Mouse (Mus musculus) ES-E14 (cell line): ENCODE data around the gene Clip1. TPM values are rescaled to one million over a fixed set of nuclear protein-coding genes. Genes with fewer than 3 reads are reported as not detected.

Experiments
- DNase-seq: peaks from one replicate; pipeline ENCODE4 v3.0.0-alpha.2; 2013; ENCODE audit warnings: low read depth, low spot score
- H3K27ac ChIP-seq: 2 replicates; pipeline ENCODE4 v1.5.1; 2012; ENCODE audit warnings: low read depth, mild to moderate bottlenecking, low read length, moderate library complexity, mixed read lengths; ENCODE audit not compliant: poor library complexity, insufficient read depth, severe bottlenecking
- H3K36me3 ChIP-seq: 2 replicates; pipeline ENCODE4 v1.6.1; 2012; ENCODE audit warnings: mild to moderate bottlenecking, low read length, moderate library complexity, mixed read lengths; ENCODE audit not compliant: control insufficient read depth, poor library complexity, insufficient read depth, severe bottlenecking
- H3K4me1 ChIP-seq, 2 experiments: fragments of 150-350 bp in 1 of 2; sonication (generic) in 1 of 2; 2 replicates each; pipeline ENCODE4 v1.6.1; 2012; ENCODE audit warnings: low read length in 2 of 2, mild to moderate bottlenecking in 1 of 2, mixed read lengths in 1 of 2; ENCODE audit not compliant: control insufficient read depth in 2 of 2, insufficient read depth in 2 of 2, poor library complexity in 1 of 2
- H3K4me3 ChIP-seq, 2 experiments: fragments of 150-350 bp in 1 of 2; sonication (generic) in 1 of 2; 2 replicates each; pipeline ENCODE4 v1.5.1; 2012; ENCODE audit warnings: low read length in 2 of 2, low read depth in 1 of 2, mild to moderate bottlenecking in 1 of 2, mixed read lengths in 1 of 2; ENCODE audit not compliant: insufficient read depth in 1 of 2, poor library complexity in 1 of 2, severe bottlenecking in 1 of 2
- H3K9ac ChIP-seq: 2 replicates; pipeline ENCODE4 v1.6.1; 2012; ENCODE audit warnings: low read depth, mild to moderate bottlenecking, low read length, mixed read lengths; ENCODE audit not compliant: poor library complexity, insufficient read depth, severe bottlenecking
- H3K9me3 ChIP-seq: fragments of 150-350 bp; sonication (generic); 2 replicates; pipeline ENCODE4 v1.6.1; 2012; ENCODE audit warnings: low read depth, mild to moderate bottlenecking, low read length; ENCODE audit not compliant: control insufficient read depth, insufficient read depth
- CHD2 ChIP-seq: IDR thresholded peaks from 2 replicates; pipeline ENCODE4 v1.6.1; 2014; ENCODE audit warnings: mild to moderate bottlenecking, low read depth, low read length, inconsistent platforms
- HCFC1 ChIP-seq: IDR thresholded peaks from 2 replicates; pipeline ENCODE4 v1.6.1; 2012; ENCODE audit warnings: low read length, inconsistent platforms, borderline replicate concordance; ENCODE audit not compliant: insufficient read depth
- MAFK ChIP-seq: IDR thresholded peaks from 2 replicates; pipeline ENCODE4 v1.6.1; 2014; ENCODE audit warnings: mild to moderate bottlenecking, low read depth, low read length, inconsistent platforms; ENCODE audit not compliant: insufficient read depth
- ZC3H11A ChIP-seq: IDR thresholded peaks from 2 replicates; pipeline ENCODE4 v1.6.1; 2012; ENCODE audit warnings: low read depth, mild to moderate bottlenecking, inconsistent platforms, low read length, borderline replicate concordance
- ZNF384 ChIP-seq: IDR thresholded peaks from 2 replicates; pipeline ENCODE4 v1.6.1; 2012; ENCODE audit warnings: low read depth, low read length, inconsistent platforms
- in situ Hi-C, 2 experiments: fragments of 600-800 bp; cut with MboI; formaldehyde crosslinking; loops; one replicate each; pipeline ENCODE4 v1.15.1; 2025; ENCODE audit warnings: low sequenced_read_pairs in 2 of 2, inconsistent platforms in 1 of 2; ENCODE audit not compliant: unreplicated experiment in 2 of 2
- total RNA-seq: library from RNA; depleted of rRNA; stranded (reverse); fragments of 300-350 nt; gene quantifications from 2 replicates; pipeline ENCODE4 v1.2.3, GENCODE M21; 2012

Gene Clip1
- total RNA-seq, 1 experiment: 11.8 TPM

GRCm38 (mm10) chr5:123714622-123715021, 30.2 kb upstream of the Clip1 start:
- Histone ChIP-seq H3K4me1 (peaks cover 2 to 3% of the 10 kb centered on the region in 2 experiments; a peak in 2 of 4 replicates), H3K27ac (no peak overlapping the region), H3K4me3 (no peak overlapping the region), H3K9ac (no peak overlapping the region), H3K36me3 (peaks cover 35% of the 10 kb centered on the region), H3K9me3 (no peaks in the 10 kb centered on the region)
- TF ChIP-seq ZC3H11A (no peak), HCFC1 (no peak), CHD2 (no peak), MAFK (no peak), ZNF384 (no peak)
- no peak for DNase-seq
- in situ Hi-C loops: no loop called here

- Histone ChIP-seq H3K9ac (no peak overlapping the region), H3K4me1 (peaks cover 0 to 3% of the 10 kb centered on the region in 2 experiments; a peak in 1 of 4 replicates), H3K36me3 (peaks cover 37% of the 10 kb centered on the region), H3K4me3 (no peak overlapping the region), H3K27ac (no peak overlapping the region), H3K9me3 (no peaks in the 10 kb centered on the region)
- no peak for DNase-seq
- in situ Hi-C loops: no loop called here
- TF ChIP-seq MAFK (no peak), ZNF384 (no peak), ZC3H11A (no peak), CHD2 (no peak), HCFC1 (no peak)
Measured at GRCm38 (mm10) chr5:123713782-123714181, 29.4 kb upstream of the Clip1 start.

GRCm38 (mm10) chr5:123709571-123709970, 25.2 kb upstream of the Clip1 start:
- no peaks in the 10 kb centered on the region for H3K4me1 ChIP-seq
- H3K36me3 ChIP-seq: peaks cover 53% of the 10 kb centered on the region
- TF ChIP-seq MAFK (no peak), CHD2 (no peak), ZNF384 (no peak), ZC3H11A (no peak), HCFC1 (no peak)
- in situ Hi-C loops: no loop called here
- H3K9ac ChIP-seq: no peak overlapping the region
- DNase-seq: no peak
- H3K27ac ChIP-seq: no peak overlapping the region
- no peaks in the 10 kb centered on the region for H3K9me3 ChIP-seq
- H3K4me3 ChIP-seq: no peak overlapping the region

- H3K4me3 ChIP-seq: no peak overlapping the region
- H3K27ac ChIP-seq: no peak overlapping the region
- DNase-seq: no peak
- no peaks in the 10 kb centered on the region for H3K4me1 ChIP-seq
- in situ Hi-C loops: no loop called here
- H3K36me3 ChIP-seq: peaks cover 52% of the 10 kb centered on the region
- H3K9ac ChIP-seq: no peak overlapping the region
- no peaks in the 10 kb centered on the region for H3K9me3 ChIP-seq
- TF ChIP-seq ZNF384 (no peak), ZC3H11A (no peak), HCFC1 (no peak), CHD2 (no peak), MAFK (no peak)
Measured at GRCm38 (mm10) chr5:123708598-123708997, 24.2 kb upstream of the Clip1 start.

- Histone ChIP-seq H3K27ac (no peak overlapping the region), H3K36me3 (peaks cover 48% of the 10 kb centered on the region), H3K9me3 (no peaks in the 10 kb centered on the region), H3K4me1 (no peaks in the 10 kb centered on the region), H3K4me3 (no peak overlapping the region), H3K9ac (no peak overlapping the region)
- TF ChIP-seq HCFC1: no peak
- no peak for TF ChIP-seq ZNF384
- TF ChIP-seq MAFK: no peak
- TF ChIP-seq CHD2: no peak
- TF ChIP-seq ZC3H11A: no peak
- no peak for DNase-seq
- in situ Hi-C loops: no loop called here
Measured at GRCm38 (mm10) chr5:123700625-123701024, 16.2 kb upstream of the Clip1 start.
